Mouse (Mus musculus) duodenum, adult 2 months (tissue): ENCODE results near the gene Mark3. TPM values are rescaled to one million over a fixed set of nuclear protein-coding genes. Genes with fewer than 3 reads are reported as not detected.

Experiments
- polyA plus RNA-seq: library from polyadenylated mRNA; depleted of rRNA; stranded (reverse); fragments of >200 nt; gene quantifications from 2 replicates; pipeline ENCODE4 v1.2.3, GENCODE M21; 2012; ENCODE audit warnings: low replicate concordance; rRNA removed

Mark3 gene
- 14.8 and 19.2 TPM in 2 replicates for polyA plus RNA-seq

DNA sequence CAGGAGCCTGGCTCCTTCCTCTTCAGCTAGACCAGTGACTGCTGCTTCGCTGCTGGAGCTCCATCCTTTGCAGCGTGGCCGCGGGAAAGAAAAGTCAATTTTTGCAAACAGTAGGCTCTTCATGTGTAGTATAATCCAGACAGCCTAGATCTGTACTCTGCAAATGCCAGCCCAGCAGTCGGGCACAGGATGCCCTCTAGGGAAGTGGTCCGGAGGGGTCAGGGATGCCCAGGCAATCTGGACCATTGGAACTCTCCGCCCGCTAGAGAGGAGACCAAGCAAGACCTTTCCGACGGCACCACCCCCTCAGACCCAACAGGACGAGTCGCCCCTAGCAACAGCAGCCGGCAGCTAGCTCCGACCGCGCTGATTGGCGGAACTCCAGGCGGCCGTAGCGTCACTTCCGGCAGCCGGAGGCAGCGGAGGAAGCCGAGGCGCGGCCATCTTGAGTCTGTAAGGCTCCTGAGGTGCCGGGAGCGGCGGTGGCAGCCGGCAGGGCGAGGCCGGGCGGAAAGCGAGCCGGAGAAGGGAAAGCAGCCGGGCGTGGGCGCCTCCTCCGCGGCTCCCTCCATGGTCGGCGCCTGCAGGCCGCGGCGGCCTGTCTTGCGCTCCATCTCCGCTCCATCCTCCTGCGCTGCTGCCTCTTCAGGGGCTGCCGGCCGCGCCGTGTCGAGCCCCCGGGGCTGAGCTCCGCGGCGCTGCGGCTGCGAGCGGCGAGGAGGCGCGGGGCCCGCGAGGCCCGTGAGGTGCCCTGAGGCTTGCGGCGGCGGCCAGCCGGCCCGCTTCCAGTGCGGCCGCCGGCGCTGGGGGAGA lies at the start of gene Mark3:
Gene Mark3, plus strand, starts transcription at position 450 of the 813 bp plus-strand sequence.

DNA sequence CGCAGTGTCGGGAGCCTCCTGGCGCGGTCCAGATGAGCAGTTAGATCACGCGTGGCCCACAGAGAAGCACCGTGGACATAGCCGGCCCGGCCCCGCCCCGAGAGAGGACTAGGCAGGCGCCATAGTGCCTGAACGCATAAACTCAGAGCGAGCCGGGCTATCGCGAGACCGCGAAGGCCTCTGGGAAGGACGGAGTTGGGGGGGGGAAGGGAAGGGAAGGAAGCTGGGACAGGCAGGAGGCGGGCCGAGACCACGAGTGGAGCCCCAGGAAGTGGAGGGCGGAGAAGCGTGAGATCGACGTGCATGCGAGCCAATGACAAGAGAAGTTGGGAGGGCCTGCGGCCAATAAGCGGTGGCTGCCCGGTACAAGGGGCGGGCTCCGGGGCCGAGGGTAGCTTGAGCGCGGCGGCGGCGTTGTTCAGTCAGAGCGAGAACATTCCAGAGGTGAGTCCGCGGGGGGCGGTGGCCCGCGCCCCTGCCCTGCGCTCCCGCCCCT lies 36.5 kb upstream of the Mark3 start, which contains the start of gene Eif5:
Gene Eif5, plus strand, starts transcription at position 221 of the 496 bp plus-strand sequence.

DNA sequence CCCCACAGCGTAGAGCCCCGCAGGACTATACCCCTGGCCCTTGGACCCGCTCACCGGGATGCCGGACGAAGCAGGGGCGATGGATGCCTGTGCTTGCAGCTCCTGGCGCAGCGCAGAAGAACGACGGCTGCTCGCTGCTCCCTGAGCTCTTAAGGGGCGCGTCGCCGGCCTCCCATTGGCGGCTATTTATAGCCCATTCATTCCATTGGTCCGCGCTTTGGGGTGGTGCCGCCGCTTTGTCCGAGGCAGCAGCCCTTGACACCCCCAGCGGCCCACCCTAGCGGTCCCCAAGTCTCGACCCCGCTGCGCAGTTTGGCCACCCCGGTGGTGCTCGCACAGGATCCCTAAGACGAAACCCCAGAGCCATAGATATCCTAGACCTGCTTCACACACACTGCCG lies 97.9 kb downstream of the Mark3 start, which contains the start of gene Ckb:
Gene Ckb, minus strand, starts transcription at position 163 of the 400 bp plus-strand sequence.

DNA sequence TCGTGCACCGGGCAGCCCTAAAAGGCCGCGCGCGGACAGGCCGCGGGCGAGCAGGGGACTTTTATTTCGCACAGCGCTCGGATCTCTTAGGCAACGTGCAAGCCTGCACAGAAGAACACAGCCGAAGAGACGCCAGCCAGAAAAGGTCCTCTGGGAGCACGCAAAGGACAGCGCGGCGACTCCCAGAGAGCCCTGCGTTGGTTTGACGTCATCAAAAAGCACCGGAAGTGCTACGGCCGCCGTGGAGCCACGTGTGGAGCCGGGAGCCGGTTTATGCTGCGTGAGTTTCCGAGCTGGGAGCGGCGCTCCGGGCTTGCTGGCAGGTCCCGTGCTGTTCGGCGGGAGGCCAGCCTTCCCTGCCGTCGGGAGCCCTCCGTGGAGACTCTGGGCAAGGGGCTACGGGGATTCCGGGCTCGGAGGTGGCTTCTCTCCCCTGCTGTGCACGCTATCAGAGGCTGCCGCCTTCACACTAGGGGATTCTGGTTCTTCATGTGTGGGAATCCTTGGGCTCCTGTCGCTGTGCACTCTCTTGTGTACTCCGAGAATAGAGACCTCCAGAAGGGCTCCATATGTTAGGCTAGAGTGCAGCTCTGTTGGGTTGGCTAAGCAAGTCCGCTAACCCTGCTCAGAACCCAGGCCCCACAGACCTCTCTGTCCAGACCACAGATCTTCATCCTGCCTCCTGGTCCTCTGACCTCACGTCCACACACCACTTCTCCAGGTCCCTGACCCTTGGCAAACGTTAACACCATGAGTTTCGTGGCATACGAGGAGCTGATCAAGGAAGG lies 103.8 kb downstream of the Mark3 start, which contains the start of gene Trmt61a:
Gene Trmt61a, plus strand, starts transcription at position 224 of the 788 bp plus-strand sequence.

Other genes with a start within 250 kb of the Mark3 start
- gene Cdc42bpb, start 196.8 kb upstream of the Mark3 start, polyA plus RNA-seq, result 253 and 399 TPM in 2 replicates
- gene Lbhd2, start 167.7 kb upstream of the Mark3 start, polyA plus RNA-seq, result 0.58 TPM in 1 of 2 replicates, not detected in the other
- gene Exoc3l4, start 157.5 kb upstream of the Mark3 start, polyA plus RNA-seq, result 475 and 938 TPM in 2 replicates
- 8.2 and 13.2 TPM in 2 replicates for gene Tnfaip2, start 132.1 kb upstream of the Mark3 start, polyA plus RNA-seq
- gene Gm266, start 88.7 kb upstream of the Mark3 start, polyA plus RNA-seq, result 0.40 and 0.56 TPM in 2 replicates
- gene Eif5, start 36.5 kb upstream of the Mark3 start, polyA plus RNA-seq, result 70.5 and 96.8 TPM in 2 replicates
- gene Ckb, start 97.8 kb downstream of the Mark3 start, polyA plus RNA-seq, result 1,829 and 2,014 TPM in 2 replicates
- gene Trmt61a, start 103.6 kb downstream of the Mark3 start, polyA plus RNA-seq, result 27.7 and 54.5 TPM in 2 replicates
- 2.9 and 3.7 TPM in 2 replicates for gene Bag5, start 138.7 kb downstream of the Mark3 start, polyA plus RNA-seq
- 29.6 and 101 TPM in 2 replicates for gene Apopt1, start 138.7 kb downstream of the Mark3 start, polyA plus RNA-seq
- 40.4 and 41.1 TPM in 2 replicates for gene Klc1, start 184.3 kb downstream of the Mark3 start, polyA plus RNA-seq
- 7.6 and 8.9 TPM in 2 replicates for gene Xrcc3, start 239.3 kb downstream of the Mark3 start, polyA plus RNA-seq
- 52.8 and 116 TPM in 2 replicates for gene Zfyve21, start 239.6 kb downstream of the Mark3 start, polyA plus RNA-seq